Mouse (Mus musculus): ENCODE results near the gene Daam1.

DNA sequence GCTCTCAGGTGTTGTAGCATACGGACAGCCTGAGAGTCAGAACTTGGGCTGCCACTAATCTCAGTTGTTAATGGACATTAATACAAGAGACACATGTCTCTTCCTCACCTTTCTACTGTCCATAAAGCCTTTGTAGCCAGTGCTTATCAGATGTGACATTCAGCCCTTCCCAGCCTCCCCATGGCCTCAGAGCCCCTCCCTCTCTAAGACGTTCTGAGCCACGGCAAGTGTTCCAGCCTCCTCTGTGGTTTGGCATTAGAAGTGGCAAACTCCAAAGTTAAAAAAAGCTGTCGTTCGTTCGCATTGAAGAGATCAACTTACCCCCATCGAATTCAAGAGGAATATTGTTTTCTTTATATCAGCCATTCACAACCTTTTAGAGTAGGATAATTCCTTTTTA is 21.8 kb downstream of the Daam1 start:
- TF ChIP-seq CTCF (conservative IDR thresholded peaks at IDR 0.05; ENCODE audit: low read length) = no peak
- TF ChIP-seq POU5F1 (IDR thresholded peaks at IDR 0.05; ENCODE audit: borderline replicate concordance, low read length) = no peak
- no peak for TF ChIP-seq NANOG (IDR thresholded peaks at IDR 0.05; ENCODE audit: borderline replicate concordance, low read length)
